Mouse (Mus musculus) intestine, postnatal 0 days (tissue): ENCODE results near the gene Crybg1. TPM values are rescaled to one million over a fixed set of nuclear protein-coding genes. Genes with fewer than 3 reads are reported as not detected.

ENCODE experiments used
- ATAC-seq: fragments of 200-750 bp; cut with Nextera tagmentation; 2 replicates; pipeline ENCODE4 v1.8.0; 2017; ENCODE audit warnings: mild to moderate bottlenecking, moderate TSS enrichment, moderate library complexity
- H3K27ac ChIP-seq: fragments of 300-500 bp; sonication (generic); 2 replicates; pipeline ENCODE4 v1.5.1; 2014; ENCODE audit warnings: mild to moderate bottlenecking, low read depth, low read length, moderate library complexity
- H3K27me3 ChIP-seq: fragments of 300-500 bp; sonication (generic); replicated peaks from 2 replicates; pipeline ENCODE4 v1.6.1; 2014; ENCODE audit warnings: low read length, mixed read lengths; ENCODE audit not compliant: control insufficient read depth, insufficient read depth
- H3K36me3 ChIP-seq: fragments of 300-500 bp; sonication (generic); 2 replicates; pipeline ENCODE4 v1.6.1; 2014; ENCODE audit warnings: mild to moderate bottlenecking, moderate library complexity; ENCODE audit not compliant: control insufficient read depth, insufficient read depth
- H3K4me1 ChIP-seq: fragments of 300-500 bp; sonication (generic); replicated peaks from 2 replicates; pipeline ENCODE4 v1.6.1; 2014; ENCODE audit warnings: antibody characterized with exemption, low read length, mixed read lengths; ENCODE audit not compliant: control insufficient read depth, insufficient read depth
- H3K4me2 ChIP-seq: fragments of 300-500 bp; sonication (generic); replicated peaks from 2 replicates; pipeline ENCODE4 v1.6.1; 2014; ENCODE audit warnings: low read depth, mild to moderate bottlenecking, moderate library complexity
- H3K4me3 ChIP-seq: fragments of 300-500 bp; sonication (generic); 2 replicates; pipeline ENCODE4 v1.5.1; 2014; ENCODE audit warnings: low read depth, low read length
- H3K9ac ChIP-seq: fragments of 300-500 bp; sonication (generic); 2 replicates; pipeline ENCODE4 v1.6.1; 2014; ENCODE audit warnings: mild to moderate bottlenecking, low read depth, low read length
- H3K9me3 ChIP-seq: fragments of 300-500 bp; sonication (generic); 2 replicates; pipeline ENCODE4 v1.6.1; 2016; ENCODE audit warnings: mixed run types; ENCODE audit not compliant: control insufficient read depth
- CTCF ChIP-seq: sonication (generic); IDR thresholded peaks from 2 replicates; pipeline ENCODE4 v1.5.1; 2016; ENCODE audit warnings: low read depth, mild to moderate bottlenecking, control low read depth, antibody characterized with exemption, moderate library complexity
- WGBS: fragments of 180-500 bp; shearing (Covaris S2); extraction: QIAGEN DNeasy Blood & Tissue Kit; methylation state at CpG from one replicate; pipeline ENCODE4 v1.1.7; 2014; 5-methylcytosine and 5-hydroxymethylcytosine counted together
- polyA plus RNA-seq: library from polyadenylated mRNA; unstranded; fragments of >200 nt; fragmentation: Nextera tagmentation; extraction: Ambion mirVana; gene quantifications from 2 replicates; pipeline ENCODE4 v1.2.1, GENCODE M21; 2015

Gene Crybg1
- polyA plus RNA-seq, 1 experiment from 2014 or later = 3.1 TPM

- no peak overlapping the region for H3K27ac ChIP-seq
- H3K36me3 ChIP-seq = peaks cover 13% of the 10 kb centered on the region
- WGBS = 79% methylated on average over 10 of the region's 10 CpGs
- no peak overlapping the region for H3K4me3 ChIP-seq
- TF ChIP-seq CTCF = no peak
- no peak for ATAC-seq
- no peaks in the 10 kb centered on the region for H3K9me3 ChIP-seq
- no peaks in the 10 kb centered on the region for H3K27me3 ChIP-seq
- no peaks in the 10 kb centered on the region for H3K4me1 ChIP-seq
- H3K4me2 ChIP-seq = no peak overlapping the region
- no peak overlapping the region for H3K9ac ChIP-seq
These were observed 152.6 kb downstream of the Crybg1 start for GRCm38 (mm10) chr10:43995858-43996650.

- WGBS = 51% methylated on average over 6 of the region's 6 CpGs
- no peaks in the 10 kb centered on the region for H3K27me3 ChIP-seq
- ATAC-seq = no peak
- TF ChIP-seq CTCF = no peak
- no peak overlapping the region for H3K9ac ChIP-seq
- H3K27ac ChIP-seq = no peak overlapping the region
- H3K4me2 ChIP-seq = no peak overlapping the region
- H3K4me3 ChIP-seq = no peak overlapping the region
- H3K36me3 ChIP-seq = peaks cover 13% of the 10 kb centered on the region
- H3K9me3 ChIP-seq = no peaks in the 10 kb centered on the region
- H3K4me1 ChIP-seq = no peaks in the 10 kb centered on the region
These were observed 155.5 kb downstream of the Crybg1 start for GRCm38 (mm10) chr10:43993198-43993597.

- no peak overlapping the region for H3K9ac ChIP-seq
- H3K4me3 ChIP-seq = no peak overlapping the region
- H3K4me2 ChIP-seq = no peak overlapping the region
- WGBS = 87% methylated on average over 5 of the region's 5 CpGs
- no peak for ATAC-seq
- no peaks in the 10 kb centered on the region for H3K9me3 ChIP-seq
- H3K4me1 ChIP-seq = no peaks in the 10 kb centered on the region
- H3K27ac ChIP-seq = no peak overlapping the region
- H3K27me3 ChIP-seq = no peaks in the 10 kb centered on the region
- H3K36me3 ChIP-seq = peaks cover 13% of the 10 kb centered on the region
- TF ChIP-seq CTCF = no peak
These were observed 156.1 kb downstream of the Crybg1 start for GRCm38 (mm10) chr10:43992506-43992905.

GRCm38 (mm10) chr10:43991268-43991667, 157.4 kb downstream of the Crybg1 start:
- Histone ChIP-seq H3K4me3 (no peak overlapping the region), H3K27me3 (no peaks in the 10 kb centered on the region), H3K4me1 (no peaks in the 10 kb centered on the region), H3K9ac (no peak overlapping the region), H3K27ac (no peak overlapping the region), H3K4me2 (no peak overlapping the region), H3K9me3 (no peaks in the 10 kb centered on the region), H3K36me3 (peaks cover 13% of the 10 kb centered on the region)
- 91% methylated on average over 5 of the region's 5 CpGs for WGBS
- peak; percentile 40 for TF ChIP-seq CTCF
- ATAC-seq = no peak

GRCm38 (mm10) chr10:43983866-43984265, 164.8 kb downstream of the Crybg1 start:
- no peaks in the 10 kb centered on the region for H3K4me1 ChIP-seq
- H3K4me2 ChIP-seq = no peak overlapping the region
- no peaks in the 10 kb centered on the region for H3K27me3 ChIP-seq
- peak overlapping the region; percentile 66 for H3K27ac ChIP-seq
- no peak for ATAC-seq
- no peak for TF ChIP-seq CTCF
- H3K9ac ChIP-seq = no peak overlapping the region
- H3K36me3 ChIP-seq = peaks cover 6% of the 10 kb centered on the region
- H3K4me3 ChIP-seq = no peak overlapping the region
- 86% methylated on average over 2 of the region's 2 CpGs for WGBS
- H3K9me3 ChIP-seq = no peaks in the 10 kb centered on the region

GRCm38 (mm10) chr10:43983241-43983640, 165.4 kb downstream of the Crybg1 start:
- peak; percentile 50 for ATAC-seq
- H3K27me3 ChIP-seq = no peaks in the 10 kb centered on the region
- no peaks in the 10 kb centered on the region for H3K9me3 ChIP-seq
- TF ChIP-seq CTCF = no peak
- WGBS = 34% methylated on average over 5 of the region's 5 CpGs
- no peak overlapping the region for H3K9ac ChIP-seq
- no peak overlapping the region for H3K4me2 ChIP-seq
- peak overlapping the region; percentile 66 for H3K27ac ChIP-seq
- no peak overlapping the region for H3K4me3 ChIP-seq
- H3K4me1 ChIP-seq = no peaks in the 10 kb centered on the region
- H3K36me3 ChIP-seq = peaks cover 6% of the 10 kb centered on the region; the same call in 1 of the 2 replicates
